Mouse (Mus musculus) midbrain, postnatal 0 days (tissue): ENCODE data around the gene Oca2. TPM values are rescaled to one million over a fixed set of nuclear protein-coding genes. Genes with fewer than 3 reads are reported as not detected.
A peak's percentile ranks its signal among the peaks of the same experiment; 100 is the strongest.

Source experiments
- ATAC-seq: fragments of 200-750 bp; cut with Nextera tagmentation; 2 replicates; pipeline ENCODE4 v1.8.0; 2017; ENCODE audit warnings: moderate number of reproducible peaks, mild to moderate bottlenecking, moderate TSS enrichment, moderate library complexity; ENCODE audit not compliant: low FRiP score
- DNase-seq: peaks from one replicate; pipeline ENCODE4 v3.0.0-alpha.2; 2015; ENCODE audit warnings: low spot score
- H3K27ac ChIP-seq: fragments of 300-500 bp; sonication (generic); 2 replicates; pipeline ENCODE4 v1.5.1; 2014; ENCODE audit warnings: low read depth, mild to moderate bottlenecking, low read length, mixed read lengths
- H3K27me3 ChIP-seq: fragments of 300-500 bp; sonication (generic); 2 replicates; pipeline ENCODE4 v1.6.1; 2014; ENCODE audit warnings: low read length, control low read depth, mixed read lengths; ENCODE audit not compliant: insufficient read depth
- H3K36me3 ChIP-seq: fragments of 300-500 bp; sonication (generic); 2 replicates; pipeline ENCODE4 v1.6.1; 2014; ENCODE audit warnings: low read length, control low read depth, mixed read lengths; ENCODE audit not compliant: insufficient read depth
- H3K4me1 ChIP-seq: fragments of 300-500 bp; sonication (generic); 2 replicates; pipeline ENCODE4 v1.6.1; 2014; ENCODE audit warnings: mild to moderate bottlenecking, control low read depth, antibody characterized with exemption, low read length, mixed read lengths; ENCODE audit not compliant: insufficient read depth
- H3K4me2 ChIP-seq: fragments of 300-500 bp; sonication (generic); 2 replicates; pipeline ENCODE4 v1.6.1; 2014; ENCODE audit warnings: low read depth, mild to moderate bottlenecking, low read length, mixed read lengths; ENCODE audit not compliant: poor library complexity, severe bottlenecking
- H3K4me3 ChIP-seq: fragments of 300-500 bp; sonication (generic); 2 replicates; pipeline ENCODE4 v1.5.1; 2014; ENCODE audit warnings: low read depth, mild to moderate bottlenecking, low read length, moderate library complexity
- H3K9ac ChIP-seq: fragments of 300-500 bp; sonication (generic); replicated peaks from 2 replicates; pipeline ENCODE4 v1.6.1; 2014; ENCODE audit warnings: mild to moderate bottlenecking, low read length, moderate library complexity, mixed read lengths; ENCODE audit not compliant: poor library complexity, severe bottlenecking
- H3K9me3 ChIP-seq: fragments of 300-500 bp; sonication (generic); 2 replicates; pipeline ENCODE4 v1.6.1; 2016; ENCODE audit warnings: low read length, control low read depth
- CTCF ChIP-seq: IDR thresholded peaks from 2 replicates; pipeline ENCODE4 v1.5.1; 2016; ENCODE audit warnings: antibody characterized with exemption, mild to moderate bottlenecking
- WGBS: fragments of 180-500 bp; shearing (Covaris S2); extraction: QIAGEN DNeasy Blood & Tissue Kit; methylation state at CpG from one replicate; pipeline ENCODE4 v1.1.7; 2014; 5-methylcytosine and 5-hydroxymethylcytosine counted together
- polyA plus RNA-seq: library from polyadenylated mRNA; unstranded; fragments of >200 nt; fragmentation: Nextera tagmentation; extraction: Ambion mirVana; gene quantifications from 2 replicates; pipeline ENCODE4 v1.2.1, GENCODE M21; 2015
- total RNA-seq: library from RNA; depleted of rRNA; stranded (reverse); fragments of >200 nt; gene quantifications from 2 replicates; pipeline ENCODE4 v1.2.3, GENCODE M21; 2014

Gene Oca2
- total and polyA plus RNA-seq, 2 experiments from 2014 or later, result 0.23 to 0.93 TPM

DNA sequence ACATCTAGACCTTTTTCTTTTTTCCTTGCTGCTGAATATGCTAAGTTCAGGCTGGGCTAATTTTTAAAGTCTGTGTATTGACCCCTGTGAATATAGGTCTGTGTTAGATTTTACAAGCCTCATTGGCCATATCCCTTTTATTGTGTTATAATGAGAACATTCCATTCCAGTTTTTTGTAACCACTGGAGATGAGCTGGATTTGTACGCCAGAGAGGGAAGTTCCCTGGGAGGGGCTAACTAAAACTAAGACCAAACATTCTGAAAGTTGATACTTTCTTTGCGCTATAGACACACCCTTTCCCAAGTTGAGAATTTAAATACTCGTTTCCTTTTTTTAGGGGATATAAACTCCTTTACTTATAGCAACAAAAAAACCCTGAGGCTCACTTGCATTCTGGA is 34.7 kb upstream of the Oca2 start:
- DNase-seq (no peak), ATAC-seq (no peak)
- Histone ChIP-seq H3K4me3 (no peak overlapping the region), H3K9ac (no peak overlapping the region), H3K4me2 (no peak overlapping the region), H3K27me3 (no peaks in the 10 kb centered on the region), H3K36me3 (peaks cover 59% of the 10 kb centered on the region), H3K27ac (no peak overlapping the region), H3K4me1 (no peaks in the 10 kb centered on the region), H3K9me3 (no peaks in the 10 kb centered on the region)
- TF ChIP-seq CTCF, result no peak
- 36% methylated on average over 3 of the region's 3 CpGs for WGBS

DNA sequence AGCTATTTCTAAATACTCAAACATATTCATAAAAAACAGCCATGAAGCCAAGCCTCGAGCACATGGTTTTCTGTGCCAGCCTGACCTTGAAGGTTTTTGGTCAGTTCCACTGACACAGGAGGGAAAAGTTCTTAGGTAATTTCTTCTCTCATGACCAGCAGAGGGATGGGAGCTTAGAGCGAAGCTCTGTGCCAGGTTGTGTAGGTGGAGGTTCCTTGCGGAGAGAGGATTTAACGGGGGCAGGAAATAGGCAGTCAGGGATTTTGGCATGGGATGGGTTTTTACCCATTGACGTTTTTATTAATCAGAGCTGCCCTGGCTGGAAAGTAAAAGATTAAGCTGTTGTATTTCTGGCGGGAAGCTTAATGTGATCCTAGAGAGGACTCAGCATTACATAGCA is 18.7 kb upstream of the Oca2 start:
- H3K4me1 ChIP-seq, result no peaks in the 10 kb centered on the region
- H3K4me2 ChIP-seq, result no peak overlapping the region
- TF ChIP-seq CTCF, result no peak
- peaks cover 65% of the 10 kb centered on the region for H3K36me3 ChIP-seq
- WGBS, result 81% methylated on average over 6 of the region's 6 CpGs
- no peaks in the 10 kb centered on the region for H3K27me3 ChIP-seq
- H3K27ac ChIP-seq, result no peak overlapping the region
- no peaks in the 10 kb centered on the region for H3K9me3 ChIP-seq
- no peak overlapping the region for H3K4me3 ChIP-seq
- DNase-seq, result no peak
- no peak for ATAC-seq
- H3K9ac ChIP-seq, result no peak overlapping the region

DNA sequence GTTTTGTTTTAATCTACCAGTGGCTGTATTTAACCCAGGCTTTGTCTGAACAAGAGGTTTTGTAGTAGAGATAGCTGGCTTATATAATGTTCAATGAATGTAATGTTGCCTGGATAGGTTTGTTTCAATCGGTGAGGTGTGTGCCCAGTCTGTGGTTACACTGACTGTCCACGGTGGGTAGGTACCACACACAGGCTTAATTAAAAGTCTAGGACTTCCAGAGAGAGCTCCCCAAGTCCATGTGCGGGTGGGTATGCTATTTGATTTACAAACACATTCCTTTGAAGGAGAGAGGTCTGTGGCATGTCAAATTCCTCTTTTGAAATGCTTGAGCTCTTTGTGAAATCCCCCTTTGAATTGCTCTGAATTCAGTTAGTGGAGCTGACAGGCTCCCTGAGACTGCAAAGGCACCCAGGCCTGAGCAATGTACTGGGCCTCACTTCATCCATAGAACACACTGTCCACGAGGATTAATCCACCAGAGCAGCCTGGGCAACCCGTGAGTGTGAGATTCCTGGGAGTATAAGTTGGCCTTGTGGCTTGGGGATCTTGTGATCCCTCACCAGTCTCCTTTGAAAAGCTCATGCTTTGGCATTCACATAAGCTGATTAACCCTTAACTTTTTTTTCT is 3.7 kb upstream of the Oca2 start:
- 18% methylated on average over 5 of the region's 5 CpGs for WGBS
- no peak for DNase-seq
- TF ChIP-seq CTCF, result no peak
- Histone ChIP-seq H3K4me3 (no peak overlapping the region), H3K27me3 (no peaks in the 10 kb centered on the region), H3K4me2 (no peak overlapping the region), H3K27ac (0 out of 2 replicates have a peak overlapping the region, but pooled peaks have one; percentile 12), H3K36me3 (peaks cover 13% of the 10 kb centered on the region), H3K9ac (no peak overlapping the region), H3K9me3 (no peaks in the 10 kb centered on the region), H3K4me1 (no peaks in the 10 kb centered on the region)
- peak; percentile 78 for ATAC-seq

DNA sequence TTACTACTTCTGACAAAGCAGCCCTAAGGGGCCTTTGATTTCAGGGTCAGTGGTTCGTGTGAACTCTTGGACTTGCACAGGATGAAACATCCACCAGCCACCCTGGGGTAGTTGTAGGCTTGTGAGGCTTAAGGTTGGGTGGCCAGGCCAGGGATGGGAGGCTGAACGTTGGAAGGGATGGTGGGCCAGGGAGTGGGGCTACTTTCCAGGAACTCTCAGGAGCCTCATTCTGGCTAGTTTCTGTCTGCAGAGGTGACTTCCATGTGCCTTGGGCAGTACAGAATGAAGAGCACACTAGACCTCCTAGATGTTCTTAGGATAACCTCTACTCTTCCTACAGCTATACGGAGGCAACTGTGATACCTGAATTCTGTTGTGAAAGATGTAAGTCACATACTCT is 2.9 kb upstream of the Oca2 start:
- Histone ChIP-seq H3K9ac (no peak overlapping the region), H3K9me3 (no peaks in the 10 kb centered on the region), H3K27ac (no peak overlapping the region), H3K4me2 (no peak overlapping the region), H3K4me3 (no peak overlapping the region), H3K27me3 (no peaks in the 10 kb centered on the region), H3K36me3 (peaks cover 9% of the 10 kb centered on the region), H3K4me1 (no peaks in the 10 kb centered on the region)
- no peak for ATAC-seq
- WGBS, result 51% methylated on average over 3 of the region's 3 CpGs
- no peak for TF ChIP-seq CTCF
- DNase-seq, result no peak

DNA sequence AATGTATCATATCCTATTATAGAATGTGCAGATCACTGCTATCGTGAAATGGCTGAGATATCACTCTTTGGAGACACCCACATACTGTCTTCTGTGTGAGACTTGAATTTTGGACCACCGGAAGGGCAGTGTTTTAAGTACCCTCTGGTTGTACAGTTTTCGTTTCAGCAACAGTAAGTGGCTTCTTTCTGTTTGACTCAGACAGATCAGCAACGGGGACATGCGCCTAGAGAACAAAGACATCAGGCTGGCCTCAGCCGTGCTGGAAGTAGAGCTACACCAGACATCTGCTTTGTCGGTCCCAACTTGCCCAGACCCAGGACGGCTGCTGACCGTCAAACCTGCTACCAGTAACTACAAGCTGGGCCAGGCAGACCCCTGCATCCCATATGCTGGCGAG is 15.0 kb downstream of the Oca2 start:
- WGBS, result 85% methylated on average over 10 of the region's 10 CpGs
- Histone ChIP-seq H3K36me3 (no peaks in the 10 kb centered on the region), H3K4me2 (no peak overlapping the region), H3K27ac (no peak overlapping the region), H3K4me3 (no peak overlapping the region), H3K27me3 (no peaks in the 10 kb centered on the region), H3K4me1 (no peaks in the 10 kb centered on the region), H3K9ac (no peak overlapping the region), H3K9me3 (no peaks in the 10 kb centered on the region)
- no peak for ATAC-seq
- DNase-seq, result no peak
- no peak for TF ChIP-seq CTCF

DNA sequence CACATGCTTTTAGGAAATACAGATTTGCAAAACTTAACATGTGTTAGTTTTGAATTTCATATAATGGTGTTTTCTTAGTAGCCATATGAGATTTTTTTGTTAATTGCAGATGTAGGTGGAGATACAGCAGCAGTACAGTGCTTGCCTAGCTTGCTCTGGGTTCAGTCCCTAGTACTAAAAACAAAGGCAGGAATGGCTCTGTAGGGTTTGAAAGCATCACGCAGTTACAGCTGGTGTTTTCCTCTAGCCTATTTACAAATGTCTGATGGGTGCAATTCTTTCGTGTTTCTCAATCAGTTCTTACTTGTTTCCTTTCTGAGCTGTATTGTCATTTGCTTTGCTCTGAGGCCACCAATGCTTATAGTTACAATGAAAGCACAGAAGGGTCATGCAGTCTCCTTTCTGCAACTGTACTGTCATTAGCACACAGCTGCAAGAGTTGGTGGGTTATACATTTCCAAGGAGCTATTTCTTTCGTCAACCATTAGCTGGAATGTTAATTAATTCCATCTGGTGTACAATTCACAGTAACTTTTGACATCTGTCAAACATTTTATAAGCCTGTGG is 18.4 kb downstream of the Oca2 start:
- H3K36me3 ChIP-seq, result no peaks in the 10 kb centered on the region
- no peak for TF ChIP-seq CTCF
- no peak for ATAC-seq
- DNase-seq, result no peak
- H3K4me2 ChIP-seq, result no peak overlapping the region
- H3K4me3 ChIP-seq, result no peak overlapping the region
- no peaks in the 10 kb centered on the region for H3K4me1 ChIP-seq
- H3K27ac ChIP-seq, result no peak overlapping the region
- H3K9me3 ChIP-seq, result no peaks in the 10 kb centered on the region
- 80% methylated on average over 3 of the region's 3 CpGs for WGBS
- no peaks in the 10 kb centered on the region for H3K27me3 ChIP-seq
- no peak overlapping the region for H3K9ac ChIP-seq
